Mouse (Mus musculus): Measurements from ENCODE around the gene Slc17a4.

GRCm38 (mm10) chr13:23917674-23918073 lies 2.9 kb upstream of the Slc17a4 start:
- TF ChIP-seq CTCF (IDR thresholded peaks at IDR 0.05; ENCODE audit: extremely low read depth, insufficient read depth, low read length) (no peak), POLR2A (IDR thresholded peaks at IDR 0.05; ENCODE audit: extremely low read depth, insufficient read depth, low read length) (no peak)
